Mouse (Mus musculus): ENCODE measurements at regions not wholly inside any gene's neighbourhood (a gene's known extent, or its start where the extent isn't known, plus 50 kb on each side); places are given as distances from the start of the nearest gene placed in this dataset.

DNA sequence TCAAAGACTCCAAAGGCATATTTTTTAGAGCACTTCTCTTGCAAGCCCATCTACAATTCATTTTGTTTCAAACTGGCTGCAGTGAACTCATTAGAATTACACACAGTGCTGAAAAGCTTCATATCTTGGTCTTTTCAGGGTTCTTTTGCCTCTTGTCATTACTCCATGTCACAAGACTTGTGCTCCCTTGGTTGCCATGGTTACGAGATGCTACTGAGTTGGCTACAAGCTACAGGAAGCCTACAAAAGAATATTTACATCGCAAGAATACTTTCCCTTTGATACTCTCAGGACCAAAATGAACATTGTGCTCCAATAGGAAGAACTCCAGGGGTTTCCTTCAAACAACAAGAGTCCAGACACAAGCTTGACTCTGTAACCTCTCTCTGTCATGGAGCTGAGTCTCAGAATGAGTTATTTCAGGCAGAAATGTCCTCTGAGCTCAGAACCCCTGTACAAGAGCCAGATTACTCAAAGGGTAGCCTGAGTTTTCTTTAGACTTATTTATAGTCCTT lies 545.2 kb upstream of the Adamts9 start:
- DNase-seq (ENCODE audit: inconsistent ontology term), result no peak

DNA sequence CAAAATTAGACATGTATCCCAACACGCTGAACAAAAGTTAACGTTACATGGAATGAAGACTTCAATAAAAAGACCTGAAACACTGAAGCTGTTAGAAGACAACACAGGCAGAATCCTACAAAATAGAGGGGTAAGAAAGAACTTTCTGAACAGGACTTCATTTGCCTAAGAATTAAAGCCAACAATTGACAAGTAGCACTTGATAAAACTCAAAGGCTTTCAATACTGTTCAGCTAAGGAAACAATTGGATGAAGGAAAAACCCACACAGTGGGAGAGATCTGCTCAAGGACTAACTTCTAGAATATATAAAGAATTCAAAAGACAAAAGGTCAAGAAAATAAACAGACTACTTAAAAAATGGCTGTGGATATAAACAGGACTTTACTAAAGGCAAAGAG lies 535.2 kb upstream of the Adamts9 start:
- DNase-seq (ENCODE audit: inconsistent ontology term), result no peak

DNA sequence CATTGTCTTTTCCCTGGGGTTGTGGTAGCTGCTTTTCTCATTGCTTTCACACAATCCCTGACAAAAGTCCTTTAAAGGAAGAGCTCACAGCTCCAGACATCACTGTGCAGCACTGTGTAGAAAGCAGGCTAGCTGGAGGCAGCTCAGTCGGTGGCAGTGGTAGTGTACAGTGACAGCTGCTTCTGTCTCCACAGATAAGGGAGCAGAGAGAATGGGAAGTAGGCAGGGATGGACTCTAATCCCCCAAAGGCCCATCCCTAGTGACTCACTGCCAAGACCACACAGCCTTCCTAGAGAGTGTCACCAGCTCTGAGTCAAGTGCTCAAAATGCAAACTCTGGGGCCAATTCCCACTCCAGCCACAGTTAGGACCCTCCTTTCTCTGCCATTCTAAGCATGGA lies 531.7 kb upstream of the Adamts9 start:
- peak; percentile 27 for DNase-seq (ENCODE audit: inconsistent ontology term)

DNA sequence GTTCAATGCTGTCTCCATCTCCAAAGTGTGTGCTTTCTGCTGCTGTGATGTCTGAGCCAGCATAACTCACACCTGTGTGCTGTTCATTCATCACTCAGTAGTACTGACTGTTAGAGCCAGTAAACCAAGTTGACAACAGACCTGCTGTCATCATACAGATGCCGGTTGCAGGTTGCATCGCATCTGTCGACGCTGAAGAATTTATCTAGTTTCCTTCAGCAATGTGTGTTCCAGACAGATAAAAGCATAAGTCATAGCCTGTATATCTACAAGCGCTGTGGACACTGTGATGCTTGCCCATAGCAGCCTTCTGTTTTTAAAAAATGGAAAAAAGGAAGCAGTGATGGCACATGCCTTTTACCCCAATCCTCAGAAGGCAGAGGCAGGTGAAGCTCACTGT lies 524.6 kb upstream of the Adamts9 start:
- DNase-seq (ENCODE audit: inconsistent ontology term), result no peak

DNA sequence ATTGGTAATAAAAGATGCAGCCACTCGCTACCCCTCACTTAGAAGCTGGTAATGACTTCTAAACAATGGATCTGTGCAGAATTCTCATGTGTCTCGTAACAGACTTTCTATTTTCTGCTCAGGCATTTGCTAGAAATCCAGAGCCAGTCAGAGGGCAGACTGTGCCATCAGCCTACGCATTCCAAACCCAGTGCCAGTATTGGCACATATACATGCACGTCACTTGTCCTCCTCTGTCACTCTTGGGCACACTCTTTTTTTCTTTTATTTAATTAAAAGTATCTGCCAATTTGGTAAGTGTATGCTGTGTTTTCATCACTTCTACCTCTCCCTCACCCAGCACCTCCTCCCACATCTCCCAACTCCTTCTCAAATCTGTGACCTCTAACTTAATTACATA lies 519.6 kb upstream of the Adamts9 start:
- DNase-seq (ENCODE audit: inconsistent ontology term), result no peak

DNA sequence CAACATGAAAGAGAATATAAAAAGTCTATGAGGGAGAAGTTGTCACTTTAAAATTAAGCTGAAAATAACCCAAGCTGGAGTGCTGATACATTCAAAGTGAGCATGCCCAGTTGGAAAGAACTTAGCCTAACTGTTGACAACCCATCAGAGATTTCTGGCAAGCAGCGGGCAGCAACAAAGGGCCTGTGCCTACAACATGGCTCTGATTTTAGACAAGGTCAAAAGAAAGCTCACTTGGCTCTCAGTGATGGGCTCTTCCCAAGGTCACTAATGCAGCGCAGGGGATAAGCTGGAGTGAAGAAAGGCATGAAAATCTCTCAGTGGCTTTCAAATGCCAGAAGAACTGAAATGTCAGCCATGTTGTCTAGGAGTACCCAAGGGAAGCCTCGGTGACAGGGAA lies 518.1 kb upstream of the Adamts9 start:
- DNase-seq (ENCODE audit: inconsistent ontology term), result no peak

DNA sequence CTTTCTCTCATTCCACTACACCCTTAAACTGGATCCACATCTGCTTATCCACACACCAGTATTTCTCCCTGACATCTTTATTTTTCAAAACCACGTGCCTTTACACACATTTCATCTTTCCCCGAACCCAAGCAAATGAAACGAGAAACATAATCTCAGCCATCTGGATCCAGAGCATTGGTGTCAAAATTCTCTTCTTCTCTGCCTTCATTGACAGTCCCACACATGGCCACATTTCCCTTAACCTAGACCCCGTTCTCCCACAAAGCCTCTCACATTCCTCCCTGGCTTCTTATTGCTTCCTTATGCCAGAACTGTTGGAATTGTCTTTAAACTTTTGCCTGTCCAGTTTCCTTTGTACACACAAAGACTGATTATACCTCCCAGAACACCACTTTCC lies 514.3 kb upstream of the Adamts9 start:
- no peak for DNase-seq (ENCODE audit: inconsistent ontology term)

DNA sequence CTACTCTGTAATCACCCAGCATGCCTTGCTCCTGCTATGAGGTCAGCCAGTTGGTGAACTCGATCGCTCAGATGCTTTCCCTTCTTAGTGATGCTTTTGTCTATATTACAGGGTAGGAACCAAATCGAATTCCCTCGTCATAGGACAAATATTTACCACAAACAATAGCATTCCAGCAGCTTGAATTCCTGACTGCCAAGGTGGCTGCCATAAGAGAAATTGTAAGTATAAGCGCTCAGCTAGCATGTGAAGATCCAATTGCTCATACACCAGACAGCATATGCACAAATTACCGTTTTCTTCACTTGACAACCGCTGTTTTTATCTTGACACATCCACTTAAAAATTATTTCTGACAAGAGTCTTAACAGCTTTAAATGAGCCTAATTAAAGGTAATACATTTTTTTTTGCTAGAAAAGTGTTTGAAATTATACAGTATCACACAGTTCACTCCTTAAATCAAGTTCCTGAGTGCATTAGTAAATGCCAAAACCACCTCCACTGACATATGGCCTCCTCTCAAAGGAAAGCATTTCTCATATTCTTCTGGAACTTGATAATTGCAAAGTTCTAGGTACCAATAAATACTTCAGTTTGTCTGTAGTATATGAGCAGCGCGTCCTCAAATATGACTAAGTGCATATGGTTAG lies 513.2 kb upstream of the Adamts9 start:
- peak; percentile 75 for DNase-seq (ENCODE audit: inconsistent ontology term)

DNA sequence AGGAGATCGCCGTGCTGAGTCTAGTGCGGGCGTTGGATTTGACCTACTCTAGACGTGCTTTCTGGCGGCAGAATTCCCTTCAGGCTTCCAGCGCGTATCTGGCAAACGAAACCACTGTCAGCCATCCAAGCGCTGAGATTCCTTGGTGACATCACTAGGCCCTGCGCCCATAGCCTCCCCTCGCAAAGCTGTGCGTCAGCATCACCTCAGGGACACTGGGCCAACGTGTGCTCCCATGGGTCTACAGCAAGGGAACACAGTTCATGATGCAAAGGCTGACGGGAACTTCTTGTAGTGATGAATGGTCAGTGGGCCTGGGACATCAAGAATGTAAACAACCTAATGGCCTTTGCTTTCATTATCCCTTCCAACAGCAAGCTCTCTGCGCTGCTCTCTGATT lies 502.3 kb upstream of the Adamts9 start:
- no peak for DNase-seq (ENCODE audit: inconsistent ontology term)

DNA sequence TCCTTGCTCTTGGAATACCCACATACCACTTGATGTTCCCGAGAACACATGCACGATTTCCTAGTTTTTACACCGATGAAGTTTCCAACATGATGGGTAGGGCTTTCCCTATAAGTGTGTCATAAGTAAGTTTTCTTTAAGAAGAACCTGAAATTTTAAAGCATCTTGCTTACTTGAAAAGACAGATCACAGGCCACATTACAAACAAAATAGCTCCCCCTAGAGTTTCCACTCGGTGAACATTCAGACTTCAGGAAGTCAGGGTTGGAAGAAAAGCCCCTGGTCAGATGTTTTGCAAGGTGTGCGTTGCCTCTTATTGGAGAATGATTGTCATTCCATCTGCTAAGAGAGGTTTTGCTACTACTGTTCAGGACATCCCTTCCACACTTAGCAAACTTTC lies 501.8 kb upstream of the Adamts9 start:
- no peak for DNase-seq (ENCODE audit: inconsistent ontology term)

DNA sequence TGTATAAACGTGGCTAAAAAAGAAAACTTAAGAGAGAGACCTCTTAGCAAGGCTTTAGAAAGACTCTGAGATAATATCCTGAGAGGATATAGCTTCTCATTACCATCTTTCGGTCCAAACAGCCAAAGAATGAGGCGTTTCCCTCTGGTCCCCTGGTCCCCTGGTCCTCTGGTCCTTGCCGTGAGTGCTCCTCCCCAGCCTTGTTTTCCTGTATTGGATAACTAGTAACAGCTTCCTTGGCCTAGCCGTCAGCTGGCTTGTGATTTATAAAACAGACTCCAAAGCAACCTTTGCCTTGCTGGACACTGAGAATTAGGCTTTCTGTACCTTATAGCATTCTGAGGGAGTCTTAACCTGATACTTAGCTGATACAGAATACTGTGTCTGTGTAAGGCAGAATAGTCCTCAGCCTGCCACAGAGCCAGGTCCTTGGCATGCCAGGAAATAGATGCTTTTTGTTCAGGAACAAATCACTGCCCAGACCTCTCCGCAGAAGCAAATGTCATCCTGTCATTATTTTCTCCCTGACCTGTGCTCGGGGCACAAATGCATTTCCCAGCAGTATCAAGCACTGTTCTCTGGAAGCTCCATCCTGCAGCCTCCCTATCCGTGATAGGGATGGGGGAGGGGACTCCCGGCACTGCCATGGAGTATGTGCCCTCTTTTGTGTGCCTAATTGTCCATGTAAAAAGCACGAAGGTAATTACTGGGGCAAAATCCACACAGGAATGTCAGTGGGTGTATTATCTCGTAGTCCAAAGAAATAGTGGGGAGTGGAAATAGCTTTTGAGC lies 500.7 kb upstream of the Adamts9 start:
- peak; percentile 79 for DNase-seq (ENCODE audit: inconsistent ontology term)

DNA sequence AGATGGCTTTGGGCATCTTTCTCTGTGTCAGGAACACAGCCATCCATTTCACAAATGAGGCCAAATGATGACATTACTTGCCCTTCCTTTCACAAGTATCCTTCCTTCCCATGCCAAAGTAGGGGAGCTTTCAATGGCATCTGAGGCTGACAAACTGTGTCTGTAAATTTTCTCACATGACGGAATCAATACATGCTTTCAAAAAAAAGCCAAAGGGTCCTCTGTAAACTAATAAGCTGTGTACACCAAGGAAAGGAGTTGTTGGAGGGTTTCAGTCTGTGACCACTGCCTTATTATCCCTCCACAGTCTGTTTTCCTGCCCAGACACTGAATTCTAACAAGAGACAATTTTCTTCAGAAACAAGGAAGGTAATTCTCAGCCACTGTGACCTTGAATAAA lies 490.2 kb upstream of the Adamts9 start:
- no peak for DNase-seq (ENCODE audit: inconsistent ontology term)

DNA sequence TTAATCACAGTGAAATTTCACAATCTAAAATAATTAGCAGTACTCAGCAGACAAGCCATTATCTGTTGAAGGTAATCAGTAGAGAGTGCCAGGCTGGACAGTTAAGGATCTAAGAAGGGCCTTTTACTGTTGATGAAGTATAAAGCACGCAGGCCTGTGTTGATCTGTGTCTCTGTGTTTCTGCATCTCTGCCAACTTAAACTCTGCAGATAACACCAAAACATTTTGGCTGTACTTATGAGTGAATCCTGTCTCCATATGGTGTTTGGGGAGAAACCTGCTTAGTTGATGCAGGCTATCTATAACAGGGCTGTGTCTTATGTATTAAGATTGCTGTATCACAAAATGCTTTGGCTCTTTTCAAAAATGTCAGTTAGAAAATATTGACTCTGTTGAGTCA lies 482.8 kb upstream of the Adamts9 start:
- DNase-seq (ENCODE audit: inconsistent ontology term), result no peak

DNA sequence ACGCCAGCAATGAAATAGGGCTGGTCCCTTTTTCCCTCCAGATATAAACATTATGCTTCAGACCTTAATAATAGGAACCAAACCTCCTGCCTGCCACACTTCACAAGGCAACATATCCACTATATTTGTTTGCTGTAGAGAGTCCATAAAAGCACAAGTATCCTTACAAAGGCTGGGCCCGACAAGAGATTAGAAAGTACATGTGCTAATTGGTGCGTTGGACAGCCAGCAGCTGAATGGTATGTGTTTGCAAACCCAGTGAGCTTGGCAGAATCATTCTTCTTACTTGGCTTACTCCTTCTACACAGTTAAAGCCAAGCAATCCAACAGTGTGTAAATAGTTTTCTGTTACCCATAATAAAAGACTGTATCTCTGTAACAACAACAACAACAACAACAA lies 479.6 kb upstream of the Adamts9 start:
- DNase-seq (ENCODE audit: inconsistent ontology term), result no peak

DNA sequence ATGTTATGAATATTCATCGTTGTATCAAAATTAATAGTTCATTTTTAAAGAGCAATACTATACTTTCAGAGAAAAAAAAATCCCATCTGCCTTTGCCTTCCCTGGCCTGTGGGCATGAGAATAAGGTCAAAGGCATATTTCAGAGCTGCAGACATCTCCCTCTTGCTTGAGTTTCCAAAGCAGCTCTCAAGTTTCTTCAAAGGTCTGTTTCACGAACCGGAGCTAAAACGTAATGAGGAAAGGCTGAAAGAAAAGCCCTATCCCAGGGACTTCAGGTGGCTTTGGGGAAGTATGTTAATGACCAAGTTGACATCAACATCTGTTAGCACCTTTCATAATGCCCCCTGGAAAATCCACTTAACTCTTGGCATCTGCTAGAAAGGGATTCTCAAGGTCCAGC lies 479.0 kb upstream of the Adamts9 start:
- DNase-seq (ENCODE audit: inconsistent ontology term), result no peak

DNA sequence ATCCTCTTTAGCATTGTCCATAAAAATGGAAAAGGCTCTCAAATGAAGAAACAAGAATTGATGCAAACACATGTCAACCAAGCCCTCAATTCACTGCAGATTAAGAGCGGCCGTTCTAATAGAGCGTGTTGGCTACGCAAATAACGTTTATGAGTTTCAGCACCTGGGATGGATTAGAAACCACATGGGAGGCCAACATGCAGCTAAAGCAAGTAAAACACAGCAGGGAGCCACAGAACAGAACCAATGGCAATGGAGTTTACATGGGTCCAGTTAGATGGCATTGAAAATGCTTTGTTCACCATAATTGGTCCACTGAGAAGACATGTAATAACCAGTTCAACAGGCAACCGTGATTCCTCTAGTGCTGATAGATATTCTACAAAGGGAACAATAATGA lies 474.3 kb upstream of the Adamts9 start:
- DNase-seq (ENCODE audit: inconsistent ontology term), result no peak

DNA sequence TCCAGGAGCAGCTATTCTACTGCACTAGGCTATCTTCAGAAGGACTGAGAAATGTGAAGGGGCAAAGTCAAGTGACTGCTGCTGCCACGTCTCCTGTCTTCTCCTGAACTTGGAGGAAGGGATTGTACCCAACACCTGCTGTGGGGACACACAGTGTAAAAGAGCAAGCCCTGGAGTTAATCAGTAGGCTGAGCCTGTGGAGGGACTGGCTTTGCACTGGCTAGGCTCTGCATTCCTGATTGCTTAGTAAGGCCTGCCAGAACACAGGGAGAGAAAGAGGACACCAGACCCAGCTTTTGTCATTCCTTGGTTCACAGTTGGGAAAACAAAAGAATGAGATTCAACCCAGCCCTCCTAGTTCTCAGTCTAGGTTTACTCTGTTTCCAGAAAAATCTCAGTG lies 472.7 kb upstream of the Adamts9 start:
- DNase-seq (ENCODE audit: inconsistent ontology term), result peak; percentile 88

DNA sequence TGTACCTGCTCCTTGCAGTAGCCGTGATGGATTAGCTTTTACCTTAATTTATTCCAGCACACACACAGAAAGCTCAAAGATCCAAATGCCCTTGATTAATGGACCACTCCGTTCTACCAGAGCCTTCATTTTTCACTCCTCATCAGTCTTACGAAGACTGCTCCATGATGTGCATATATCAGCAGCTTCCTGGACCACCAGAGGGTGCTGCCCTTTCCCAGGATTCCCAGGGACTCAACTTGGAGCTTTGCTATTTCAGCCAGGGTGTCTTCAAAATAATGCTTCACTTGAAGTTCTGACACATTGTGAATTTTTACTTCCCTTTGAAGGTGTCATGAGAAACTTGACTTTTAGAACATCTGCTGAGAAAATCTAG lies 467.8 kb upstream of the Adamts9 start:
- no peak for DNase-seq (ENCODE audit: inconsistent ontology term)

DNA sequence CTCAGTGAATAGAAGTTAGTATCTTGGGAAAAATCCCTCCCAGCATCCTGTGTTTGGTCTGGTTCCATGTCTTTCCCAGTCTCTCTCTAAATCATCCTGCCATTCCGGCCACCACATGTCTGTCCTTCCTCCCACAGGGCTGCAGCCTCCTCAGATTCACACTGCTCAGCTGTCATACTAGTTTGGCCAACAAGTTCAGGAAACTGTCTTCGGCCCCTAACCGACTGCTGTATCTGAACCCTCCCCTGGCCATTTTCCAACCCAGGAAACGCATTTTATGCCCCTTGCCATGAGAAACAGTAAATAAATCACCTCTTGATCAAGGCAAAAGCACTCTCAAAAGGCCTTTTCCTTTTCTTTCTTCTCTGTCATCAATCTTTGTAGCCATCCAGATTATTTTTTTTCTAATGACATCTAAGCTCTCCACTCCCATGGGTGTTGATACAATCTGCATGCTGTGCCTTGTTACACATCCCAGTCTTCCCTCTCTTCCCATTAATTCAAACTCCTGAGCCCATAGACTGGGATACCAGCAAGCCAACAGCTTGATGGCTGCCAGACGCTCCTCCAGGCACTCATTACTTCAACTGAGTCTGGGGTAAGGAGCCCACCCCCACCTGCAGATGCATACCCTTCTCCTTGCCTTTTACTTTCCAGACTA lies 467.3 kb upstream of the Adamts9 start:
- DNase-seq (ENCODE audit: inconsistent ontology term), result no peak

DNA sequence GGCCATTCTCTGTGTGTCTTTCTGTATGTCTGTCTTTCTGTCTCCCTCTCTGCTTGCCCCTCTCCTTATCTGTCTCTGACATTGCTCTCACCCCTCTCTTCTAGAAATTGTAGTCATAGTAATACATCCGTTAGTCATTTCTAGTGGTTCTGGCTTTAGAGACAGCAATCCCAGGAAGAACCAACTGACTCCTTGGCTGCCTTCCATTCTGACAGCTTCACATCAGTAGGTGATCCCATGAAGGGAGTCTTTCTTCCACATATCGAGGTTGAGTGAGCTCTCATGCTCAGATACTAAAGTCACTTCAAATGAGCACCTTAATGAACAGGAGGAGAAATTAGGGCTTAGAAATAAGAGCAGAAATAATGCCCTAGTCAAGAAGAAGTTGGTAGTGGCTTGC lies 455.3 kb upstream of the Adamts9 start:
- no peak for DNase-seq (ENCODE audit: inconsistent ontology term)

DNA sequence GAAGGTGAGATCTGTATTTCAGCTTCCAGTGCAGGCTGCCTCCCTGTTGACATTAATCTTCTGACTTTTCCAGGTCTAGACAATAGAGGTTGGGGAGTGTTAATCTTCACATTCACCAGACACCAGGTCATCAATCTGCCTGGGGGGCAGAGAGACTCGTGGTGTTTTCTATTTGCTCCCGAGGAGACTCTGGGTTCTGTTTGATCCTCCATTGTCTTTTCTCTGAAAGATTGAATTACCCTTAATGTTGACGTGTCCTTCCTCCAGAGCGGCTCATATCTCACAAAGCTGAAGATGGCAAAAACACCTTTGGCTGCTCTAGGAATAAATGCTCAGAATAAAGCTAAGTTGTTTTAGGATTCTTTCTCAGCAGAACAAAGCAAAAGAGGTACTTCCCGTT lies 453.8 kb upstream of the Adamts9 start:
- no peak for DNase-seq (ENCODE audit: inconsistent ontology term)

DNA sequence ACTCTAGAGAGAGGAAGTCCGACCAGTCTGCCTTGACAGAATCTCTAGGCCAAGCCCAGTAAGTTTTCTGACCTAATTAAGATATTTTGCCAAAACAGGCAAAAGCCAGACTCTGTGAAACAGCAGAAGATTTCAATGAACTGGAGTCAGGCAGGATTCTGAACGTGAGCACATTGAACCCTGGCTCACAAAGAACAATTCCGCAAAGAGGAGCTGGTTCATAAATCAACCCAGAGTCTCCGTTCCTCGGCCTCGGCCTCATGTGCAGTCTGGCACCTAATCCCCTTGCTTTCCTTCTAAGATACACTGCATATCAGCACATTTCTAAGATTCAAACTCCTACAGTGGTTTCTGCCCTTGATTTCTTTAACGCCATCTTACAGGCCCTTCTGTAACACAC lies 452.7 kb upstream of the Adamts9 start:
- no peak for DNase-seq (ENCODE audit: inconsistent ontology term)

DNA sequence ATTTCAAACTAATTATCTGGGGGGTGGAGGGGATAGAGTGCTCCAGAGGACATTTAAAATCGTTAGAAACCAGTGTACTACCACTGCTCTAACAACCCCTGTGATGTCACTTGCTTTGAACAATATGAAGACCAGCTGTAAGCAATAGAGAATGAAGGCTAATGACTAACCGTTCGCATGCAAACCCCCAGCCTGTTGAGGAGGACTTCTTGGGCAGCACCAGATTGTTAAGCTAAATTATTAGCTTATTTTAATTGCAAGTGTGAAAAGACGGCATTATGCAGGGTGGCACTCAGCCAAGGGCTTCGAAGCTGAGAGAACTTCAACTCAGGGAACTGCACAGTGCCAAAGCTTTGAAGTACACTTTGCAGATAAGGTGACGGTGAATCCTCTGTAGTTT lies 452.0 kb upstream of the Adamts9 start:
- no peak for DNase-seq (ENCODE audit: inconsistent ontology term)

Data from Muller cell, postnatal 12 days (primary cell).